Mouse (Mus musculus) liver, embryonic 14.5 days (tissue): Measurements from ENCODE around the gene Gstt4. TPM values are rescaled to one million over a fixed set of nuclear protein-coding genes. Genes with fewer than 3 reads are reported as not detected.
"Not testable (repeated sequence)": the region's sequence is repeated elsewhere in the genome, so short reads cannot be mapped to it uniquely, and the experiment has no call there.

Experiments
- ATAC-seq: fragments of 200-750 bp; cut with Nextera tagmentation; 2 replicates; pipeline ENCODE4 v1.8.0; 2017; ENCODE audit warnings: moderate number of reproducible peaks, mild to moderate bottlenecking, moderate library complexity; ENCODE audit not compliant: insufficient read depth
- DNase-seq, 3 experiments: peaks; one replicate each; pipeline ENCODE4 v3.0.0-alpha.2; 2012 to 2013; ENCODE audit warnings: low read depth in 3 of 3, low spot score in 3 of 3
- H3K27ac ChIP-seq: fragments of 300-500 bp; sonication (generic); 2 replicates; pipeline ENCODE4 v1.5.1; 2014; ENCODE audit warnings: moderate library complexity, mild to moderate bottlenecking, control low read depth, inconsistent platforms
- H3K27me3 ChIP-seq: fragments of 300-500 bp; sonication (generic); 2 replicates; pipeline ENCODE4 v1.6.1; 2014; ENCODE audit warnings: mild to moderate bottlenecking, low read length, moderate library complexity; ENCODE audit not compliant: control insufficient read depth, insufficient read depth
- H3K36me3 ChIP-seq: fragments of 300-500 bp; sonication (generic); replicated peaks from 2 replicates; pipeline ENCODE4 v1.6.1; 2014; ENCODE audit warnings: low read depth; ENCODE audit not compliant: control insufficient read depth, insufficient read depth
- H3K4me1 ChIP-seq, 2 experiments: fragments of 200-500 bp in 1 of 2; fragments of 300-500 bp in 1 of 2; sonication (generic) in 1 of 2; replicated peaks; 2 replicates each; pipeline ENCODE4 v1.6.1; 2012 to 2014; ENCODE audit warnings: antibody characterized with exemption in 1 of 2, inconsistent platforms in 1 of 2, low read length in 1 of 2; ENCODE audit not compliant: control insufficient read depth in 2 of 2, insufficient read depth in 2 of 2
- H3K4me2 ChIP-seq: fragments of 300-500 bp; sonication (generic); 2 replicates; pipeline ENCODE4 v1.6.1; 2014; ENCODE audit warnings: low read depth, mild to moderate bottlenecking, control low read depth, moderate library complexity
- H3K4me3 ChIP-seq, 2 experiments: fragments of 200-500 bp in 1 of 2; fragments of 300-500 bp in 1 of 2; sonication (generic) in 1 of 2; 2 replicates each; pipeline ENCODE4 v1.5.1; 2012 to 2014; ENCODE audit warnings: low read depth in 2 of 2, low read length in 2 of 2, mild to moderate bottlenecking in 2 of 2, control low read depth in 1 of 2, inconsistent platforms in 1 of 2, moderate library complexity in 1 of 2; ENCODE audit not compliant: insufficient read depth in 1 of 2
- H3K9ac ChIP-seq: fragments of 300-500 bp; sonication (generic); replicated peaks from 2 replicates; pipeline ENCODE4 v1.6.1; 2014; ENCODE audit warnings: mild to moderate bottlenecking, control low read depth, moderate library complexity
- H3K9me3 ChIP-seq: fragments of 300-500 bp; sonication (generic); 2 replicates; pipeline ENCODE4 v1.6.1; 2016; ENCODE audit warnings: low read length, mixed read lengths; ENCODE audit not compliant: control insufficient read depth
- CTCF ChIP-seq: IDR thresholded peaks from 2 replicates; pipeline ENCODE4 v1.5.1; 2016; ENCODE audit warnings: antibody characterized with exemption, low read depth, control low read depth
- EP300 ChIP-seq: IDR thresholded peaks from 2 replicates; pipeline ENCODE4 v1.6.1; 2016; ENCODE audit warnings: antibody characterized with exemption, low read depth
- WGBS: fragments of 180-500 bp; shearing (Covaris S2); extraction: QIAGEN DNeasy Blood & Tissue Kit; methylation state at CpG from one replicate; pipeline ENCODE4 v1.1.7; 2014; ENCODE audit not compliant: insufficient replicate concordance; 5-methylcytosine and 5-hydroxymethylcytosine counted together
- polyA plus RNA-seq, 2 experiments: library from polyadenylated mRNA; depleted of rRNA in 1 of 2; stranded (reverse) in 1 of 2; unstranded in 1 of 2; fragments of >200 nt; fragmentation: Nextera tagmentation in 1 of 2; extraction: Ambion mirVana in 1 of 2; gene quantifications; 2 replicates each; pipeline versions ENCODE4 v1.2.1 to v1.2.3; 2012 to 2014

Gstt4 gene
- polyA plus RNA-seq, 2 experiments, result 0.10 TPM; not detected in 1

GRCm38 (mm10) chr10:75848382-75848781, 26.0 kb upstream of the Gstt4 start:
- DNase-seq, result no peak
- ATAC-seq, result no peak
- Histone ChIP-seq H3K4me2 (no peak overlapping the region), H3K4me1 (peaks cover 24 to 25% of the 10 kb centered on the region in 2 experiments), H3K27ac (no peak overlapping the region), H3K9ac (no peak overlapping the region), H3K4me3 (no peak overlapping the region), H3K27me3 (no peaks in the 10 kb centered on the region), H3K36me3 (no peaks in the 10 kb centered on the region), H3K9me3 (no peaks in the 10 kb centered on the region)
- 32% methylated on average over 3 of the region's 3 CpGs for WGBS
- TF ChIP-seq EP300 (no peak), CTCF (no peak)

- Histone ChIP-seq H3K9ac (peak overlapping the region; percentile 48), H3K4me3 (no peak overlapping the region), H3K4me2 (peak overlapping the region; percentile 60), H3K27me3 (no peaks in the 10 kb centered on the region), H3K36me3 (no peaks in the 10 kb centered on the region), H3K27ac (peak overlapping the region; percentile 65), H3K9me3 (no peaks in the 10 kb centered on the region), H3K4me1 (peaks cover 24 to 25% of the 10 kb centered on the region in 2 experiments)
- peak; percentile 69 to 79 (median 77) for DNase-seq
- 30% methylated on average over 6 of the region's 6 CpGs for WGBS
- TF ChIP-seq CTCF (no peak), EP300 (peak; percentile 71)
- peak; percentile 100 for ATAC-seq
These were observed 23.1 kb upstream of the Gstt4 start for GRCm38 (mm10) chr10:75845306-75845930.

GRCm38 (mm10) chr10:75844800-75845199, 22.5 kb upstream of the Gstt4 start:
- peak overlapping the region; percentile 60 for H3K4me2 ChIP-seq
- H3K4me3 ChIP-seq, result no peak overlapping the region
- whole genome bisulfite sequencing, result 64% methylated on average over 1 of the region's 1 CpGs
- H3K9me3 ChIP-seq, result no peaks in the 10 kb centered on the region
- ATAC-seq (no peak), DNase-seq (no peak)
- H3K36me3 ChIP-seq, result no peaks in the 10 kb centered on the region
- H3K4me1 ChIP-seq, result peaks cover 24 to 25% of the 10 kb centered on the region in 2 experiments
- H3K27me3 ChIP-seq, result no peaks in the 10 kb centered on the region
- peak overlapping the region; percentile 65 for H3K27ac ChIP-seq
- no peak for TF ChIP-seq EP300
- no peak for TF ChIP-seq CTCF
- peak overlapping the region; percentile 48 for H3K9ac ChIP-seq

GRCm38 (mm10) chr10:75843898-75844297, 21.6 kb upstream of the Gstt4 start:
- H3K9ac ChIP-seq, H3K4me3 ChIP-seq, H3K27ac ChIP-seq, ATAC-seq, H3K27me3 ChIP-seq, DNase-seq, H3K36me3 ChIP-seq, H3K9me3 ChIP-seq, H3K4me2 ChIP-seq: not testable (repeated sequence)
- peaks cover 24 to 25% of the 10 kb centered on the region in 2 experiments for H3K4me1 ChIP-seq
- 64% methylated on average over 6 of the region's 6 CpGs for WGBS

GRCm38 (mm10) chr10:75839092-75839491, 16.7 kb upstream of the Gstt4 start:
- WGBS, result 64% methylated on average over 10 of the region's 10 CpGs
- H3K9me3 ChIP-seq, result no peaks in the 10 kb centered on the region
- no peaks in the 10 kb centered on the region for H3K27me3 ChIP-seq
- DNase-seq (no peak), ATAC-seq (no peak)
- H3K4me1 ChIP-seq, result peaks cover 35 to 37% of the 10 kb centered on the region in 2 experiments
- H3K9ac ChIP-seq, result no peak overlapping the region
- no peak overlapping the region for H3K4me2 ChIP-seq
- H3K27ac ChIP-seq, result no peak overlapping the region
- H3K36me3 ChIP-seq, result no peaks in the 10 kb centered on the region
- TF ChIP-seq EP300 (no peak), CTCF (no peak)
- H3K4me3 ChIP-seq, result no peak overlapping the region
